Mouse (Mus musculus): ENCODE data around the gene Kras.

Kras gene

DNA sequence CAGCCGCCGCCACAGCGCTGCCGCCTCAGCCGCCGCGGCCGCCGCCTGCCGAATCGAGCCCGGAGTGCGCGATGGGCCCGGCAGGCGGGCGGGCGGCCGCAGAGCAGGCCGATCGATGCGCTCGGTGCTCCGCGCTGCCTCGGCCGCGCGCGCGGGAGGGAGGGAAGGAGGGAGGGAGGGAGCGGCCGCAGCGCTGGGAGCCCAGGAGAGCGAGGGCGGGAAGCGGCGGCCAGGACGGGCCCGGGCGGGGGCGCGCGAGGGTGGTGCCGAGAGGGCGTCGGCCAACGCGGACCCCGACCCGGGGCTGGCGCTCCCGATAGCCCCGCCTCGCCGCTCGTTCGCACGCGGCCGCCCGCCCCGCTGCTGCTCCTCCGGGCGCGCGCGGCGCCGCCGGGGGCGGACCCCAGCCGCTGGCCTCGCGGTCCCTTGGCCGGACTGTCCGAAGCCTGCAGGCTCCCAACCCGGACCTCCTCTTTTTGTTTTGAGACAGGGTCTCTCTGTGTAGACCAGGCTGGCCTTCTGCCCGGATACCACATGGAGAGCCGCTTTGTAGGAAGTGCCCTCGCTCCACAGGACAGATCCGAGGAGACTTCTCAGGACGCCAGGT, at the start of gene Kras:
Gene Kras, minus strand, starts transcription at position 55 of the 607 bp plus-strand sequence.
- peak; percentile 91 for DNase-seq

DNA sequence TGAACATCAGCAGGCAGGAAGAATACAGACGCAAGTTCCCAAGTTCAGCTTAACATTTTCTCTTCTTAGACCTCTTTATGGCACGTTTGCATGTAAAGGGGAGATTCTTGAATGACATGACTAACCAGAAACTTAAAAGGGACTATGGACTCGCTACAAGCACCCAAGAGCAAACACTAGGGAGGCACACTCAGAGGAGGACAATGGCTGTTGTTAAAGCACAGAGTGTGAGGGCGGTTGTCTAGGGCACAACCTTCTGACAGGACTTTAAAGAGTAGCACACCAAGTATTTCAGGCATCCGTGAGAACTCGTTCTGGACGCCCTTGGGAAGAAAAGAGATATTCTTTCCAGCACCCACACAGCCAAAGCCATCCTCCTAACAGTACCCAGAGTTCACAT, 47.6 kb upstream of the Kras start:
- DNase-seq: no peak

DNA sequence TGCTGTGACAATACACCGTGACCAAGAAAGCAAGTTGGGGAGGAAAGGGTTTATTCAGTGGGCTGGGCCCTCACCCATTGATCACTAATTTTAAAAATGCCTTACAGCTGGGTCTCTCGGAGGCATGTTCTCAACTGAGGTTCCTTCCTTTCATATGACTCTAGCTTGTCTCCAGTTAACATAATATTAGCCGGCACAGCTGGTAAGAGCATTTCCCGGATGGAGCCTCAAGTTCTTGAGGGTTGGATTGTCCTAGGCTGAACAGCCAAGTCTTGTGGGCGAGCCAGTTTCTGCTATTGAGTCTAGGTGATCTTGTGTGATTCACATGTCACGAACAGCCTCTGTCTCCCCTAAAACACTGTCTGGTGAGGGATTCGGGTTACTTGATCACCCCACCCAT, 46.9 kb upstream of the Kras start:
- no peak for DNase-seq

DNA sequence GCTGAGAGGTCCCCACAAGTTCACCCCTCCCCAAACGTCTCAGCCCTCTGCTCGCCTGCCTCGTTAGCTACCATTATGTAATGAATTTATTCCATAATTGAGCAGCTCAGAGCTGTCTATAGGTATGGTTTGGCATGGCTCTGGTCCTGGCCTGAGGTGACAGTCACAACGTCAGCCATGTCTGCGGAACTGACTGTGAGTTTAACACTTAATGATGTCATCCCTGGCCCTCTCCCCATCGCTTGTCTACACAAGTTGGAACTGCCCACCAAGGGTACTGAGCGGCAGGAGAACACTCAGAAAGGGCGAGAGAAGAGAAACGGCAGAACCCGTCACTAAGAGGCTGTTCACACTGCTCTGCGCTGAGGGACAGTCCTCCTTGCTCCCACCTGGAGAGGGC, 45.1 kb upstream of the Kras start:
- DNase-seq: no peak

DNA sequence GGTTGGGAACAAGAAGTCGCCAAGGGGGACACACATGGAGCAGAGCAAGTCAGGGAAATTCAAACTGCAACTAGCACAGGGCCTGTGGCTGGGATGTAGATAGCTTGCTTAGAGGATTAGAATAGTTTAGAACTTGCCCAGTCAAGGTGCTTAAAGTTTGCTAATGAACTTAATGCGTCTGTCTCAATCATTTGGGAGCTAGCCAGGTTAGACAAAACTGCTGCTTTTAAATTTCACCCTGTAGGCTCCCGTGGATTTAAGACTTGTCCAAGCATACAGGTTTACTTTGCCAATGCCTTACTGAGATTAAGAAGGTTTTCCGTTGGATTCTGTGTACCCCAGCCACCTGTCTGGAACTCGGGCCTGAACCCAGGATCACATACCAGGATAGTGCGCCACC, 43.1 kb upstream of the Kras start:
- DNase-seq: no peak

DNA sequence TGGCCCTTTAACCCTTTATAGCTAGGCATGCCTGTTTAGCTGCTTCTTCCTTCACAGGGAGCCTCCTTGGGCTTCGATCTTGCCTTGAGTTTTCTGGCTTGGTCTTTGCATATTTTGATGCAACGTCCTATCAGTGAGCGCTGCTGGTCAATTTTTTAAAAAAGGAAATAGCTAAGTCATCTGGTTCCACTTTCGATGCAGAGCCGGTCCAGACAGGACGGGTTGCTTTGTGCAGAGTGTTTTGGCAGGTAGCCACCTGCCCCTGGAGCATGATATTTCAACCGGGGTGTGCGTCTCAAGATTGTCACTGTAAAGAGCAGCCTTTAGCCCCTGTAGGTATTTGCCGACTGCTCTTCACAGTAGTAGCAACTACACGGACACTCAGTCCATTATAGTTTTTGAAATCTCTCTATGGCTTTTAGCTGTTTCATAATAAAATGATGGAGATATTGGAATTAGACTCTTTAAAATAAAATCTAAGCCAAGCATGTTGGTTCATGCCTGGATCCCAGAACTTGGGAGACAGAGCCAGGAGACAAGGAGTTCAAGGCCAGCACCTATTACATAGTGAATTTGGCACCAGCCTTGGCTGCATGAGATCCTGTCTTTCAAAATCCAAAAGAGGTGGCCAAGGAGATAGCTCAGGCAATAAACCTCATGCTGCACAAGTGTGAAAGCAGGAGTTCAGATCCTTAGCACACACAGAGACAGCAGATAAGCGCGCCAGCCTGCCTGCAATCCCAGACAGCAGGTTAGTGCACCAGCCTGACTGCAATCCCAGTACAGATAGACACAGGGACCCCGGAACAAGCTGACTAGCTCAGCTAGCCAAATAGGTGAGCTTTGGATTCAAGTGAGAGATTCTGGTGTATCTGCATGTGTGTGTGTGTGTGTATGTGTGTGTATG, 41.6 kb upstream of the Kras start:
- peak; percentile 35 for DNase-seq

DNA sequence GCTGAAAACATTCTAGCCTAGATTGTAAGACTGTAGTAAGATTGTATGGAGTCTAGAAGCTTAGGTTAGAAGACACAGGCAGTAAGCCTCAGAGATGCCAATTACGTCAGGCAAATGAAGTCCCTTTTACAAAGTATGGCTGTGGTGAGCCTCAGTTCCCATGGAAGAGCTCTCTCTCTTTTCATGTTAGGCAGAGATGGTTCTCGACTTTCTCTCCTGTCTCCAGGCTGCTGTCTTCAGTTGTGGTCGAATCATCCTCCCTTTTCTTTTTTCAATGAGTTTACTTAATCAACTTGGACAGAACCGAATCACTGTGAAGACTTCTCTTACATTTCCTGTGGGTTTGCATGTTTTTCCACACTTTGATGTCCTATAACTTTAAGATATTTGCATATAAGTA, 35.6 kb upstream of the Kras start:
- DNase-seq: no peak

DNA sequence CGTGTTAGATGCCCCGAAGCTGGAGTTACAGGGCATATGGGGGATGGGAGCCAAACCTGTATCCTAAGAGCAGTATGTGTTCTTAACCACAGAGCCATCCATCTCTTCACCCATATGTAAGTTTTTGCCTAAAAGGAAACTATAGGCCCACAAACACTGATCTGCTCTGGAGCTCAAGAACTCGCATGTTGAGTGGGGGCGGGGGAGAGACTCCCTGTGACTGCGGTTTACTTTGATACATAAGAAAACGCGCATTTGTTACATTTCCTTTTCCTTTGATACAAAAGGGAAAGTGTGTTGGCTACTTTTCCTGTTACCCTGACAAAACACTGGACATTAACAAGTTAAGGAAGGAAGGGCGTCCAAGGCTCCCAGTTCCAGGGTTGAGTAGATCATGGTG, 34.2 kb upstream of the Kras start:
- no peak for DNase-seq

DNA sequence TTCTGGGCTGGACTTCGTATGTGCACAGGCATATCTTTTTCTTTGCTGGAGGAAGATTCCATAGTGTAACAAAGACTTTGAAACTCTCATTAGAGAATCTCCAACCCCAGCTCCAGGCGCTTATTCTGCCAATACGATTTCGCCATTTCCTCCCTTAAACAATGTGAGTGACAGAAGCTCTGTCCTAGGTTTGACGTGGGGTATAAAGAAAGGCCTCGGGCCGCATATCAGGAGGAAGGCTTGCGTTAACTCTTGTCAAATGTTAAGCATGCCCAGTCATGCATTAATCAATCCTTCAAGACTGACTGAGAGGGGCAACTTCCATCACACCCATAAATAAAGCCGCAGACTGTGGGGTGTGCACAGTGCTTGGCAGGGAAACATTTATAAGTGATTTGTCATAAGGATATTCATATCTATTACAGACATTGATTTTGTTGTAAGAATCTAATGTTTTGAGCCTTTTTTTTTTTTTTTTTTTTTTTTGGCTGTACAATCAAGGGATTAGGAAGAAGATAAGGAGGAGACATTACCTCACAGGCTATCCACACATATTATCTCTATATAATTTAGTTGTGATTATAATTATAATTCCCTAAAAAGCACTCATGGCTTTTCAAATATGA, 27.2 kb upstream of the Kras start:
- DNase-seq: no peak

DNA sequence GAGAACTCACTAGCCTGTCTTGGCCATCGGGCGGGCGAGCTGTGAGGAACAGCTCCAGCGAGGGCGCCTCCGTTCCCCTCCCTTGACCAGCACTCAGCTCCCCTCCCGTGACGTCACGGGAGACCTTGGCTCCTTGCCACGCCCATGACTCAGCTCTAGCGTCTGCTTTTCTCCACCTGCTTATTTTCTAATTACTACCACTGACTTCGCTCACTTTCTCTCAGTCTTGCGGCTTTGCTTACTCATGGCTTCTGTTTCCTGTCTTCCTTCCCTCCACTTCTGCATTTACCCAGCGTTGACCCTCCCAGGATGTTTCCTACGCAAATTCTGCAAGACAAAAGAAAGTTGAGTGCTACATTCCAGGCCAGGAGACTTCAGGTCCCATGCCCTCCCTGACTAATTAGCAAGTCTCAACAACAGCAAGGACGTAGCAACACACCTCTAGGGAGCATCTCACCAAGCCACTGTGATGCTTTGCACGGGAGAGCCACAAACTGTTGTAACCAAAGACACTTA, 26.3 kb upstream of the Kras start:
- peak; percentile 84 for DNase-seq

DNA sequence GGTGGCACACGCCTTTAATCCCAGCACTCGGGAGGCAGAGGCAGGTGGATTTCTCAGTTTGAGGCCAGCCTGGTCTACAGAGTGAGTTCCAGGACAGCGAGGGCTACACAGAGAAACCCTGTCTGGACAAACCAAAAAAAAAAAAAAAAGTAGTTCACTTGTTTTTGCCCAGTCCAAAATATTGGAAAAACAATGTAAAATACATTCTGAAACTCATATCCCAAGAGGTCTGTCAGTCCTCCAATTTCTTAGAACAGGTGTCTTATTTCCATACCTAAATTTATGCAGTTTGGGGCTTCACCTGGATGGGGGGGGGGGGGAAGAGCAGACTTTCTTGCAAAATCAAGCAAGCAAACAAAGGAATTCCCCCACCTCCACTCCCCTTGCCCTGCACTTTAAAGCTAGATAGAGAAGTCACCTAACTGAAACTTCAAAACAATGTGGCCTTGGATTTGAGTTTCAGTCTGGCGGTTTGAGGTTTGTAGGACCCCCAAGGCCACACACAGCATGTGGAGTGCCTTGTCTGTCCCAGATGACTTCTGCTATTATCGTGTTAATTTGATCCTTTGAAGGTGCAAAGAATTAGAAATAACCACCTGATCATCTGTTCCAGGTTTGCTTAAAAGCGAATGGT, 25.7 kb upstream of the Kras start:
- DNase-seq: no peak

DNA sequence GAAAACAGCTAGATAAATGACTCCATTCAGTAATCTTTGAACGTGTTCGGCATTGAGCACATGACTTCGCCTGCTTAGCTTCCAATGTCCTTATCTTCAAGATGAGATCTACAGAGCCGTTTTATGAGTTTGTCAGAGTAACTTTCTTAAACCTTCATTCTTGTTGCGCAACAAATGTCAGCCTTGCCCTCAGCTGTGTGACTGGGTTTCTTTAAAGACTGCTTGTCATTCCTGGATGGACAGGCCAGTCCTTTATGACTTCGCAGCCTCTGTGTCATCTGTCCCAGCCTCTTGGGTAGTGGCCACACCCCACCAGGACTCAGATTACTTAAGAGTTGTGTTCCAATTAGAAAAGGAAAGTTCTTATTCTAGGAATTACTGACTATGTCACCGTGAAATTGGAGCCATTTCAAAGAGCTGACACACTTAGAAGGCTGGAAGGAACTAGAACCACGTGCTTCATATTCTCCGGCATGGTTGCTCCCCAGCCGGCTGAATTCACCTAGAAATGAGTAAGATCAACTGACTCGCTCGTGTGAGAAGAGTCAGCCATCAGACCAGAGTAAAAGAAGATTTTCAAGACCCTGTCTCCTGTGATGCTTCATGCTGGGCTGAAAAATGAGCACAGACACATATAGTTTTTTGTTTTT, 24.1 kb upstream of the Kras start:
- DNase-seq: peak; percentile 38

DNA sequence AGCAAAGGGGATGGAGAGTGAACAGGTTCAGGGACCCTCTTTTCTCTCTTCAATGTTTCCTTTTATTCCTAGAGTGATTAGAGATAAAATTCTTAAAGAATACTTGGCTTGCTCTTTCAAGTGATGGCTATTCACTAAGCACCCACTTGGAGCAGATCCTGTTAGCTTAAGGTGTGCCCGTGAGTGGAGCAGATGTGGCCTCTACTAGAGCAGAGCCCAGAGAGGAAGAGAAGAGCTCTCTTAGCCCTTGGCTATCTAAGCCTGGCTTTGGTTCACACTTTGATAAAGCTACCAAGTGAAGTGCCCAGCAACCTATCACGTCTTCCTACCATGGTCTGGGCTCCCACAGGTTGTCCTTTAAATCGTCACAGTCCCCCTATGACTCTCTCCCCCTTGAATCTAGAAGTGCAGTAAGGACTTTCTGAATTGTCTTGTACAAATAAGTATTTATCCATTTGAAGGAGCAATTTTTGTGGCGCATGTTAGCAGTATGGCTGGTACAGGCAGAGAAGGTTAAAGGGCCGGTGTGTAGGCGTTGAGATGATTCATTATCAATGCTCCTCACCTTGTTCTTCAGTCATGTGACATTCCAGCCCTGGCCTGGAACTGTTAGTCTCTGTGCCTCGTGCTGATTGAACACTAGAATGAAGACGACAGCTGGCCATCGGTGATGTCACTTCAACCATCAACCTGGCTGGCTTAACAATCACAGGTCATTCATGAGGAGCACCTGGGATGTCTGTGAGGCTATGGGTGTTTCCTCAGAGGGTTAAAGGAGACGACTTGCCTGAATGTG, 22.3 kb upstream of the Kras start:
- DNase-seq: peak; percentile 30

DNA sequence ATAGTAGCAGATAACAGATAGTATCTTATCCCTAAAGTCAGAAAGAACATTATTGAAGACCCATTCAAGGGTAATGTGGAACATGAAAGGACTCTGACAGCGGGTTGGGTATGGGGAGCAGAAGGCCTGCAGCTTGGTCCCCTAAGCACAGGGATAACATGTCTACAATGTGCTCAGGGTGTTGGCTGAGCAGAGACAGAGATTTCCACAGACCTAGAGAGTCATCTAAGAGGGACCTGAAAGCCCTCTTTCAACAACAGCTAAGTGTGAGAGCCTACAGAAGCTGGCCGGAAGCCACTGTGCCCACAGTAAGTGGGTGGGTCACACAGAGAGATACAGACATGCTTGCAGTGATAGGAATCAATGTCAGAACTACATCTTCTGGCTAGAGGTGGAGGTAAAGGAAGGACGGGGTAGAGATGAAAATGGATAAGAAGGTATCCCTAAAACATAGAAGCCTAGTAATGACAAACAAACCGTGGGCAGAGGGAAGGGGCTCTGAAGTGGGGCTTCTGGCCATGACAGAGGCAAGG, 19.3 kb upstream of the Kras start:
- no peak for DNase-seq

DNA sequence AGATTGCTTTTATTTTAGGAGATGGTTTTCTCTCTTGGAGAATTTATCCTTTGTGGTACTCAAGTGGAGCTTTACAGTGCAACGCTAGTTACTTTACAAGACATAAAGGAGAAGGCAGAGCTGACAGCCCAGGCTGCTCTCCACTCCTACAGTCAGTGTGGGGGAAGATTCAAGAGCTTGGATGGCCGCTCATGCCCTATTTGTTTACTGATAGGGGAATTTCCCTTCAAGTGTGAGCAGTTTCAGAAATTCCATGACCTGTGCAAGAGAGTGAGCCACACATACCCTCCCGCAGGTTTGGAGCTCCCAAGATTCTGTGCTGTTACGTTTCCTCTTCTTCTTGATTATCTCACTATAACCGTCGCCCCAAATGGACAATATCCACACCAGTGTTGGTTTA, 17.7 kb upstream of the Kras start:
- DNase-seq: no peak

DNA sequence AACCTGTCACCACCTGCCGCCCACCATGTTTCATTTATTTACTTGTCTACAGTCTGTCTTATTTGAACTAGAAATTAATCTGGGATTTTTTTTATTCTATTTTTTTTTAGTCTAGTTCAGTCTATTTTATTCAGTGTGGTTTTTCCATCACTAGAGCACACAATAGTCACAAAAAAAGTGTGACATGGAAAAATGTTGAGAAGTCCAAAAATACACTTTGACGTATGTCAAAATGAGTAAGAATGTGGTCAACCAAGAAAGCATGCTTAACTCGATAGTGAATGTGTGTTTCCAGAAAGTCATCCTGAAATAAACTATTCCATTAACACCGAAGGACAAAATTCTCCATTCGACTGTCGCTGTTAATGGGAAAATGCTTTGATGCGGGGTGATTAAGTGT, 12.3 kb upstream of the Kras start:
- DNase-seq: no peak

DNA sequence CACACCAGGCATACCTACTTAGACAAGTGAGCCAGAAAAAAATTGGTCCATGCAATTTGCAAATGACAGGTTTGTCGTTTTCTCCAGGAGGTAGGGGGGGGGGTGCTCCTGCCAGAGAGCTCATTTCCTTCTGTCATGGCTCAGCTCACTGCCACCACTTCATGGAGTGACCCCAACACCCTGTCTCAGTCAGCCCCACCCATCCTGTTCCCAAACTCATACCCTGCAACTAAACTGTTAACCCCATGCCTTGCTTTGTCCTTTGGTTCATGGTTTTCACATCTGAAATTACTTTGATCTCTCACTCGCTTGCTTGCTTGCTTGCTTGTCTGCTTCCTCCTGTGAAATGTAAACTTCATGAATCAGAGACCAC, 6.6 kb upstream of the Kras start:
- no peak for DNase-seq

DNA sequence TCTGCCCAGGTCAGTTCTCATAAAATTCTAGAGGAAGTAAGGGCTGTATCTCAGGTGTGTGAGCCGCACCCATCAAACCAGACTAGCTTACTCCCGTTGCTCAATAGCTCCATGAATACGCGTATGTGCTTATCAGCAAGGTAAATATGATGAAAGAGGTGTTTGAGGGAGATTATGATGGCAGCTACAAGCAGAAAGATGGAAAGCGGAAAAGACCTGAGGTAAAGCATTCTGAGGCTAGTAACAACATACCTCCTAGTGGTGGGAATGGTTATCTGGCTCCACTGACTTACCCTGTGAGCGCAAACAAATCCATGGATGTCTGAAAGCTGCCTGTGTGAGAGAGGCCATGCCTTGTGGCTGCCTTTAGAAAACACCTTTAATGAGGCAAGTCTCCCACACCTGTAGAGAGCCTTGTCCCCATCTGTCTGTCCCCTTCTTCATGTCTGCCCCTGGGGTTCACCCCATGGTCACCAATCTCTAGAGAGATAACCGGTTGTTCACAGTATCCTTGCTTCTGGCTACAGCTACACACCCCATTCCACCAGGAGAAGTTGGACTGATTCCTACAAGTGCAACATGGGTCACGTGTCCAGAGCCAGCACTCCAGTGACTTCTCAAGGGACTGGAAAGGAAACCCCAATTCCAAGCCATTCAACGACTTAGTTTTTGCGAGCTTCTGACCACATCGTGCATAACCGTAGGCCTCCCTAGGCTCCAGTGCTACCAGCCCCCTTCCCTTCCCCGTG, 6.1 kb upstream of the Kras start:
- DNase-seq: peak; percentile 69

DNA sequence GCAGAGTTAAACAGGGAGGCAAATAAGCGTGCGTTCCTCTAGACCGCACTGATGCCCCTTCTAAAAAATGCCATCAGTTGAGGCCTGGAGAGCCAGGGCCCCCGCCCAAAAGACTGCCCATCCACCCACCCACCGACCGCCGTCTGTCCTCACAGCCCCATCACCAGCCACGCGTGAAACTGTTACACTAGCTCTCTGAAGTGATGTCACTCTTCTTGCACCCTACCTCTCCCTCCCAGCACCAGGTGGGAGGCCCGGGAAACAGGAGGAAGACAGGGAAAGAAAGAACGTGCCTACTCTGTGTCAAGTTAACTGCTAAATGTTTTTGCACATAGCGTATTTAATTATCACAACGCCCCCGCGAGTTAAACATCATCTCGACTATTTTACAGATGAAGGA, 781 bp upstream of the Kras start:
- no peak for DNase-seq

DNA sequence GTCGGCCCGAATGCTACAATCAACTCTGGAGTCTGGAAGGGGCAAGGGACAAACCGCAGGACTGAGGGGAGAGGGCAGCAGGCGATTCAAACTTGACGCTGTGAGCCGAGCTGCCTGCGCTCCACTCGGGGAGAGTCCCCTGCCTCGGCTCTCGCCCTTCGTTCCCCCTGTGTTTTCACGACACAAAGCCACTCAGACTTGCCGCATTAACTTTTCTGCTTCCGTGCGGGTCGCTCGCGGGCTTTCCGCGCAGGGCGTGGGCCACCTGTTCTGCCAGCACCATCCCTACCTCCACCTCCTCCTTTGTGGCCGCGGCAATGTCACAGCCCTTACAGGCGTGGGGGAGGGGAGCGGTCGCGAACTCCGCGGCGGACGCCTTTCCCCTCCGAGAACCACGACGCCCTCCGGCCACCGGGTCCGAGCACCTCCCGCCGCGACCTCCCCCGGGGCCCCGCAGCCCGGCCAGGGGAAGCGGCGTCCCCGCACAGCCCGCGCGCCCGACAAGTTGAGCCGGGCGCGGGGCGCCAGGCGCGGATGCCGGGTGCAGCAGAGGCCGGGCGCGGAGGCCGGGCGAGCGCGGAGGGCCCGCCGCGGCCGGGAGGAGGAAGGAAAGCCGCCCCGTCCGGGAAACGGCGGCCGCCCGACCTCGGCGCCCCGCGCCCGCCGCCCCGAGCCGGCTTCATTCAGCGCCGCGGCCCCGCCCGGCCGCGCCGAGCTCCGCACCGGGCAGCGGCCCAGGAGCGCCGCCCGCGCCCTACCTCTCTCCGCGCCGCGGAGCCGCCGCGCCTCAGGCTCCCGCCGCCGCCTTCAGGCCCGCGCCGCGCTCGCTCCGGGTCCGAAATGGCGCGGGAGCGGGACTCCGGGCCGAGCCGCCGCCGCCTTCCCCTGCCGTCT, 501 bp downstream of the Kras start:
- peak; percentile 64 for DNase-seq
